Comparison of ENCODE assay signal across 8 mouse cellular contexts in the genomic region with DNA sequence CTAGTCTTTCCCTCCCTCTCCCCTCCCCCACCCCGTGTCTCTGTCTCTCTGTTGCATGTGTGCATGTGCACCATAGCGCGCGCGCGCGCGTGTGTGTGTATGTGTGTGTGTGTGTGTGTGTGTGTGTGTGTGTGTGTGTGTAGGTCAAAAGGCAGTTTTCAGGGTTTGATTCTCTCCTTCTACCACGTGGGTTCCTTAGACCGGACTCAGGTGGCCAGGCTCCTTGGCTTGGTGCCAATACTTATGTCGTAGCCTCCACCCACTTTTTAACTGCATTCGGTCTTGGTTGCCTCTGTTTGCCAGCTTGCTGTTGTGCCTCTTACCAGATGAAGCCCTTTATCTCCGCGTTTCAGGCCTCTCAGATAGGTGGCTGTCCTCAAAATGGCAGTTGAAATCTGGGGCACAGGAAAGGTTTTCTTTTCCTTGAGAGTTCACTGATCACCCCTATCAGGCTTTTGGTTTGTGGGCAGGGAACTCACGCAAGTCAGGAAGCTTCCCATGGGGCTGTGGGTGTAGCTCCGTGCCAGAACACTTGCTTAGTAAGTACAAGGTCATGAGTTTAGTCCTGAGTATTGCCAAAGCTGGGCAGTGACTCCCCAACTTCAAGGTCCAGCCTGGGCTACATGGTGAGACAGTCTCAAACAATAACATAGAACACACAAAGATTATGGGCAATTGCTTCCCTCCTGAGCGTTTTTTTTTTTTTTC. TPM values are rescaled to one million over a fixed set of nuclear protein-coding genes. Genes with fewer than 3 reads are reported as not detected.
A peak's percentile ranks its signal among the peaks of the same experiment; 100 is the strongest.
DNase-seq lines count a peak whose midpoint lies in the region; ATAC-seq lines count a peak whose summit lies in the region.
"Had no signal": no experiment of that assay in that cellular context is flagged by ENCODE, and none has a peak within 500 bp of the region (broad histone marks: within the 10 kb centered on the region; RNA-seq: fewer than 3 reads in every experiment).

No protein-coding gene starts in this region.

- peaks cover 64% of the 10 kb centered on the region for H3K27me3 ChIP-seq in embryonic facial prominence, embryonic 13.5 days

- no peaks in the 10 kb centered on the region for H3K36me3 ChIP-seq in embryonic facial prominence, embryonic 13.5 days

- WGBS in embryonic facial prominence, embryonic 13.5 days, result 34% methylated on average over 17 of the region's 17 CpGs

- no peak for ATAC-seq in embryonic facial prominence, embryonic 13.5 days (ENCODE audit: insufficient number of reproducible peaks, insufficient read depth, low FRiP score, low TSS enrichment, low read depth)

- DNase-seq in thymus, postnatal 4 days, result peak; percentile 52
- DNase-seq in thymus, postnatal 25 days, result no peak
- peak; percentile 68 to 84 for DNase-seq in kidney, postnatal 25 days
- DNase-seq in neural tube, embryonic 10.5 days (ENCODE audit: extremely low spot score, low spot score), result peak; percentile 32
- DNase-seq in right cerebral cortex, postnatal 36 days (ENCODE audit: low spot score in 2 of 2), result no peak
- DNase-seq in c-Kit-positive CD71-positive TER-119-positive erythroid progenitor cells, embryonic 14.5 days (ENCODE audit: low spot score), result no peak

- peak overlapping the region; percentile 32; the same call in 1 of the 2 replicates for H3K9ac ChIP-seq in embryonic facial prominence, embryonic 13.5 days

- H3K4me3 ChIP-seq in embryonic facial prominence, embryonic 13.5 days, result no peak overlapping the region
- H3K4me3 ChIP-seq: heart, adult 2 months had no signal

- H3K4me1 ChIP-seq in embryonic facial prominence, embryonic 13.5 days, result peaks cover 18% of the 10 kb centered on the region

- peak overlapping the region; percentile 32 for H3K4me2 ChIP-seq in embryonic facial prominence, embryonic 13.5 days

- no peak overlapping the region for H3K27ac ChIP-seq in embryonic facial prominence, embryonic 13.5 days
- H3K27ac ChIP-seq: heart, adult 2 months had no signal

- no peaks in the 10 kb centered on the region for H3K9me3 ChIP-seq in embryonic facial prominence, embryonic 13.5 days

RNA-seq across cellular contexts. Expression of a gene that starts 1.7 kb away (rescaled TPM):
- 18.8 and 20.5 TPM in 2 replicates for polyA plus RNA-seq in embryonic facial prominence, embryonic 13.5 days (2015; fragmentation: Nextera tagmentation; extraction: Ambion mirVana)

RNA-seq across cellular contexts. Expression of a gene that starts 13.7 kb away (rescaled TPM):
- polyA plus RNA-seq in embryonic facial prominence, embryonic 13.5 days (2015; fragmentation: Nextera tagmentation; extraction: Ambion mirVana), result 1.8 and 2.3 TPM in 2 replicates

RNA-seq across cellular contexts. Expression of a gene that starts 31.9 kb away (rescaled TPM):
- not detected in 2 replicates for polyA plus RNA-seq in embryonic facial prominence, embryonic 13.5 days (2015; fragmentation: Nextera tagmentation; extraction: Ambion mirVana)

RNA-seq across cellular contexts. Expression of a gene that starts 37.7 kb away (rescaled TPM):
- not detected in 2 replicates for polyA plus RNA-seq in embryonic facial prominence, embryonic 13.5 days (2015; fragmentation: Nextera tagmentation; extraction: Ambion mirVana)

RNA-seq across cellular contexts. Expression of a gene that starts 59.7 kb away (rescaled TPM):
- polyA plus RNA-seq in embryonic facial prominence, embryonic 13.5 days (2015; fragmentation: Nextera tagmentation; extraction: Ambion mirVana), result not detected in 2 replicates

Comparison
In these comparisons a context has a peak if more than half of its experiments do, and no peak if none do; other contexts are left out.
1. DNase-seq: peak in thymus, postnatal 4 days (single experiment), kidney, postnatal 25 days (2 of 2) and neural tube, embryonic 10.5 days (single experiment); none in thymus, postnatal 25 days (single experiment), right cerebral cortex, postnatal 36 days (0 of 2) and c-Kit-positive CD71-positive TER-119-positive erythroid progenitor cells, embryonic 14.5 days (single experiment).